11 mouse cellular contexts compared by ENCODE assay signal in genomic region chr4:57280888-57281287, GRCm38 (mm10). TPM values are rescaled to one million over a fixed set of nuclear protein-coding genes. Genes with fewer than 3 reads are reported as not detected.
DNase-seq lines count a peak whose midpoint lies in the region; TF ChIP-seq lines count a peak whose summit lies in the region.
"Had no signal": no experiment of that assay in that cellular context is flagged by ENCODE, and none has a peak within 500 bp of the region (broad histone marks: within the 10 kb centered on the region; RNA-seq: fewer than 3 reads in every experiment).

No protein-coding gene starts in this region.

- TF ChIP-seq POLR2A in thymus, adult 2 months (IDR thresholded peaks at IDR 0.05; ENCODE audit: control insufficient read depth, extremely low read depth, insufficient read depth, low read length, poor library complexity): no peak

- no peak overlapping the region for H3K4me3 ChIP-seq in thymus, adult 2 months (ENCODE audit: control insufficient read depth, insufficient read depth, low read length)

- no peaks in the 10 kb centered on the region for H3K27me3 ChIP-seq in thymus, adult 2 months (ENCODE audit: control insufficient read depth, insufficient read depth, low read length)

- 95% methylated on average over 5 of the region's 5 CpGs for WGBS in thymus, adult 2 months

- peak; percentile 49 for DNase-seq in adrenal gland, adult 2 months
- no peak for DNase-seq in adrenal gland, adult 18-20 months (ENCODE audit: low spot score in 2 of 2)
- peak; percentile 31 to 65 for DNase-seq in urinary bladder, postnatal 36 days (ENCODE audit: low spot score in 2 of 2)
- DNase-seq in urinary bladder, adult 2 months (ENCODE audit: low spot score): no peak
- peak; percentile 71 for DNase-seq in heart, adult 8-10 months (ENCODE audit: low spot score)
- DNase-seq in thymus, adult 2 months: no peak
- no peak for DNase-seq in layer of hippocampus, postnatal 25 days (ENCODE audit: extremely low spot score in 1 of 2, low spot score in 1 of 2)
- DNase-seq in yolk sac, embryonic 10.5 days (ENCODE audit: low spot score): no peak
- DNase-seq: layer of hippocampus, adult 9-11 months; right cerebral cortex, postnatal 4 days; thymus, adult 18-20 months had no signal

- H3K4me1 ChIP-seq in thymus, adult 2 months (replicated peaks; ENCODE audit: control insufficient read depth, insufficient read depth, low read length): peaks cover 7% of the 10 kb centered on the region

- TF ChIP-seq CTCF in thymus, adult 2 months (IDR thresholded peaks at IDR 0.05; ENCODE audit: borderline replicate concordance, control insufficient read depth, extremely low read depth, insufficient read depth, low read length, poor library complexity): no peak

- no peaks in the 10 kb centered on the region for H3K36me3 ChIP-seq in thymus, adult 2 months (ENCODE audit: control insufficient read depth, insufficient read depth, low read length)

- no peak overlapping the region for H3K27ac ChIP-seq in thymus, adult 2 months (ENCODE audit: control insufficient read depth, insufficient read depth, low read length)

RNA-seq across cellular contexts. Expression of gene Ptpn3, which starts 20.7 kb away (rescaled TPM):
- 10 to 100 TPM; 24.2 to 36.4 TPM for total RNA-seq in adrenal gland, adult 2 months (2021)
- 5.3 and 9.0 TPM in 2 replicates for polyA plus RNA-seq in adrenal gland, adult 2 months (2012; rRNA removed)
- 10 to 100 TPM; 12.2 to 24.8 TPM for total RNA-seq in adrenal gland, adult 18-20 months (2021)
- polyA plus RNA-seq in urinary bladder, adult 2 months (2012; rRNA removed): 22.1 and 23.5 TPM in 2 replicates
- total RNA-seq in heart, adult 8-10 months (2022): 10 to 100 TPM; 37.5 to 55.7 (median 44.6) TPM
- polyA plus RNA-seq in thymus, adult 2 months (2012; rRNA removed): 2.7 and 3.3 TPM in 2 replicates
- total RNA-seq in layer of hippocampus, postnatal 25 days (2021): 10 to 100 TPM; 73.1 to 84.5 TPM

Comparison
In these comparisons a context has a peak if more than half of its experiments do, and no peak if none do; other contexts are left out.
1. DNase-seq: peak in adrenal gland, adult 2 months (single experiment), urinary bladder, postnatal 36 days (2 of 2) and heart, adult 8-10 months (single experiment); none in adrenal gland, adult 18-20 months (0 of 2), urinary bladder, adult 2 months (single experiment), thymus, adult 2 months (single experiment), layer of hippocampus, postnatal 25 days (0 of 2) and yolk sac, embryonic 10.5 days (single experiment).